Mouse (Mus musculus): ENCODE data around the gene Card10. TPM values are rescaled to one million over a fixed set of nuclear protein-coding genes. Genes with fewer than 3 reads are reported as not detected.

The Card10 gene
- polyA plus RNA-seq, 1 experiment = 13.0 TPM

GRCm38 (mm10) chr15:78829636-78830035 is 26.8 kb upstream of the Card10 start:
- H3K27ac ChIP-seq (ENCODE audit: control insufficient read depth, insufficient read depth, low read length) = no peak overlapping the region
- TF ChIP-seq POLR2A (IDR thresholded peaks at IDR 0.05; ENCODE audit: control insufficient read depth, extremely low read depth, insufficient read depth, low read length, poor library complexity) (no peak), CTCF (IDR thresholded peaks at IDR 0.05; ENCODE audit: borderline replicate concordance, control insufficient read depth, extremely low read depth, insufficient read depth, low read length, poor library complexity) (no peak)
- H3K36me3 ChIP-seq (ENCODE audit: control insufficient read depth, insufficient read depth, low read length) = no peaks in the 10 kb centered on the region
- no peaks in the 10 kb centered on the region for H3K27me3 ChIP-seq (ENCODE audit: control insufficient read depth, insufficient read depth, low read length)
- no peak overlapping the region for H3K4me3 ChIP-seq (ENCODE audit: control insufficient read depth, insufficient read depth, low read length)
- peaks cover 32% of the 10 kb centered on the region for H3K4me1 ChIP-seq (replicated peaks; ENCODE audit: control insufficient read depth, insufficient read depth, low read length)
- no peak for DNase-seq
- 100% methylated on average over 1 of the region's 1 CpGs for WGBS

GRCm38 (mm10) chr15:78828315-78828714 is 25.5 kb upstream of the Card10 start:
- no peak overlapping the region for H3K27ac ChIP-seq (ENCODE audit: control insufficient read depth, insufficient read depth, low read length)

GRCm38 (mm10) chr15:78826213-78827204 is 23.7 kb upstream of the Card10 start:
- Histone ChIP-seq H3K36me3 (ENCODE audit: control insufficient read depth, insufficient read depth, low read length) (no peaks in the 10 kb centered on the region), H3K4me3 (ENCODE audit: control insufficient read depth, insufficient read depth, low read length) (no peak overlapping the region), H3K27ac (ENCODE audit: control insufficient read depth, insufficient read depth, low read length) (peak overlapping the region; percentile 67; the same call in 1 of the 2 replicates), H3K27me3 (ENCODE audit: control insufficient read depth, insufficient read depth, low read length) (no peaks in the 10 kb centered on the region), H3K4me1 (replicated peaks; ENCODE audit: control insufficient read depth, insufficient read depth, low read length) (peaks cover 32% of the 10 kb centered on the region)
- peak; percentile 65 for DNase-seq
- 11% methylated on average over 28 of the region's 28 CpGs for WGBS
- no peak for TF ChIP-seq POLR2A (IDR thresholded peaks at IDR 0.05; ENCODE audit: control insufficient read depth, extremely low read depth, insufficient read depth, low read length, poor library complexity)
- TF ChIP-seq CTCF (IDR thresholded peaks at IDR 0.05; ENCODE audit: borderline replicate concordance, control insufficient read depth, extremely low read depth, insufficient read depth, low read length, poor library complexity) = peak; percentile 76; the same call in 1 of the 2 replicates

More at GRCm38 (mm10) chr15:78828315-78828714, 25.5 kb upstream of the Card10 start:
- TF ChIP-seq CTCF (IDR thresholded peaks at IDR 0.05; ENCODE audit: borderline replicate concordance, control insufficient read depth, extremely low read depth, insufficient read depth, low read length, poor library complexity) (0 out of 2 replicates have a peak, but pooled peaks have one; percentile 42), POLR2A (IDR thresholded peaks at IDR 0.05; ENCODE audit: control insufficient read depth, extremely low read depth, insufficient read depth, low read length, poor library complexity) (0 out of 2 replicates have a peak, but pooled peaks have one; percentile 19)
- 5% methylated on average over 5 of the region's 5 CpGs for WGBS
- H3K27me3 ChIP-seq (ENCODE audit: control insufficient read depth, insufficient read depth, low read length) = no peaks in the 10 kb centered on the region
- H3K4me1 ChIP-seq (replicated peaks; ENCODE audit: control insufficient read depth, insufficient read depth, low read length) = peaks cover 32% of the 10 kb centered on the region
- peak; percentile 66 for DNase-seq
- H3K4me3 ChIP-seq (ENCODE audit: control insufficient read depth, insufficient read depth, low read length) = no peak overlapping the region
- H3K36me3 ChIP-seq (ENCODE audit: control insufficient read depth, insufficient read depth, low read length) = no peaks in the 10 kb centered on the region

- Histone ChIP-seq H3K36me3 (ENCODE audit: control insufficient read depth, insufficient read depth, low read length) (no peaks in the 10 kb centered on the region), H3K27me3 (ENCODE audit: control insufficient read depth, insufficient read depth, low read length) (no peaks in the 10 kb centered on the region), H3K27ac (ENCODE audit: control insufficient read depth, insufficient read depth, low read length) (no peak overlapping the region), H3K4me1 (replicated peaks; ENCODE audit: control insufficient read depth, insufficient read depth, low read length) (peaks cover 4% of the 10 kb centered on the region), H3K4me3 (ENCODE audit: control insufficient read depth, insufficient read depth, low read length) (no peak overlapping the region)
- no peak for DNase-seq
- TF ChIP-seq CTCF (IDR thresholded peaks at IDR 0.05; ENCODE audit: borderline replicate concordance, control insufficient read depth, extremely low read depth, insufficient read depth, low read length, poor library complexity) = no peak
- no peak for TF ChIP-seq POLR2A (IDR thresholded peaks at IDR 0.05; ENCODE audit: control insufficient read depth, extremely low read depth, insufficient read depth, low read length, poor library complexity)
- 48% methylated on average over 6 of the region's 6 CpGs for WGBS
Measured at GRCm38 (mm10) chr15:78816074-78816391, 13.2 kb upstream of the Card10 start.

GRCm38 (mm10) chr15:78815314-78816073 is 12.7 kb upstream of the Card10 start:
- Histone ChIP-seq H3K4me3 (ENCODE audit: control insufficient read depth, insufficient read depth, low read length) (no peak overlapping the region), H3K4me1 (replicated peaks; ENCODE audit: control insufficient read depth, insufficient read depth, low read length) (peaks cover 4% of the 10 kb centered on the region), H3K27ac (ENCODE audit: control insufficient read depth, insufficient read depth, low read length) (no peak overlapping the region), H3K36me3 (ENCODE audit: control insufficient read depth, insufficient read depth, low read length) (no peaks in the 10 kb centered on the region), H3K27me3 (ENCODE audit: control insufficient read depth, insufficient read depth, low read length) (no peaks in the 10 kb centered on the region)
- TF ChIP-seq CTCF (IDR thresholded peaks at IDR 0.05; ENCODE audit: borderline replicate concordance, control insufficient read depth, extremely low read depth, insufficient read depth, low read length, poor library complexity) (no peak), POLR2A (IDR thresholded peaks at IDR 0.05; ENCODE audit: control insufficient read depth, extremely low read depth, insufficient read depth, low read length, poor library complexity) (no peak)
- DNase-seq = no peak
- WGBS = 20% methylated on average over 11 of the region's 11 CpGs

- H3K36me3 ChIP-seq (ENCODE audit: control insufficient read depth, insufficient read depth, low read length) = no peaks in the 10 kb centered on the region
- H3K4me3 ChIP-seq (ENCODE audit: control insufficient read depth, insufficient read depth, low read length) = no peak overlapping the region
- H3K4me1 ChIP-seq (replicated peaks; ENCODE audit: control insufficient read depth, insufficient read depth, low read length) = peaks cover 18% of the 10 kb centered on the region
- H3K27ac ChIP-seq (ENCODE audit: control insufficient read depth, insufficient read depth, low read length) = no peak overlapping the region
- DNase-seq = no peak
- TF ChIP-seq CTCF (IDR thresholded peaks at IDR 0.05; ENCODE audit: borderline replicate concordance, control insufficient read depth, extremely low read depth, insufficient read depth, low read length, poor library complexity) (no peak), POLR2A (IDR thresholded peaks at IDR 0.05; ENCODE audit: control insufficient read depth, extremely low read depth, insufficient read depth, low read length, poor library complexity) (no peak)
- whole genome bisulfite sequencing = 95% methylated on average over 4 of the region's 4 CpGs
- no peaks in the 10 kb centered on the region for H3K27me3 ChIP-seq (ENCODE audit: control insufficient read depth, insufficient read depth, low read length)
Measured at GRCm38 (mm10) chr15:78813603-78814002, 10.8 kb upstream of the Card10 start.
